Mouse (Mus musculus) lung, embryonic 14.5 days (tissue): ENCODE measurements at regions not wholly inside any gene's neighbourhood (a gene's known extent, or its start where the extent isn't known, plus 50 kb on each side); places are given as distances from the start of the nearest gene placed in this dataset.

Experiments
- ATAC-seq: fragments of 200-750 bp; cut with Nextera tagmentation; 2 replicates; pipeline ENCODE4 v1.8.0; 2017; ENCODE audit warnings: mild to moderate bottlenecking, moderate TSS enrichment, moderate library complexity; ENCODE audit not compliant: insufficient read depth
- DNase-seq: peaks from one replicate; pipeline ENCODE4 v3.0.0-alpha.2; 2015
- H3K27ac ChIP-seq: fragments of 300-500 bp; sonication (generic); 2 replicates; pipeline ENCODE4 v1.5.1; 2014; ENCODE audit warnings: low read depth, mild to moderate bottlenecking, moderate library complexity
- H3K27me3 ChIP-seq: fragments of 300-500 bp; sonication (generic); 2 replicates; pipeline ENCODE4 v1.6.1; 2014; ENCODE audit warnings: low read length, control low read depth; ENCODE audit not compliant: insufficient read depth
- H3K36me3 ChIP-seq: fragments of 300-500 bp; sonication (generic); 2 replicates; pipeline ENCODE4 v1.6.1; 2014; ENCODE audit warnings: control low read depth; ENCODE audit not compliant: insufficient read depth
- H3K4me1 ChIP-seq: fragments of 300-500 bp; sonication (generic); 2 replicates; pipeline ENCODE4 v1.6.1; 2014; ENCODE audit warnings: antibody characterized with exemption, control low read depth; ENCODE audit not compliant: insufficient read depth
- H3K4me2 ChIP-seq: fragments of 300-500 bp; sonication (generic); 2 replicates; pipeline ENCODE4 v1.6.1; 2014; ENCODE audit warnings: mild to moderate bottlenecking
- H3K4me3 ChIP-seq: fragments of 300-500 bp; sonication (generic); 2 replicates; pipeline ENCODE4 v1.5.1; 2014; ENCODE audit warnings: low read depth, low read length
- H3K9ac ChIP-seq: fragments of 300-500 bp; sonication (generic); 2 replicates; pipeline ENCODE4 v1.6.1; 2014
- H3K9me3 ChIP-seq: fragments of 300-500 bp; sonication (generic); 2 replicates; pipeline ENCODE4 v1.6.1; 2016; ENCODE audit warnings: low read depth, low read length, control low read depth
- CTCF ChIP-seq: IDR thresholded peaks from 2 replicates; pipeline ENCODE4 v1.5.1; 2016; ENCODE audit warnings: antibody characterized with exemption, low read depth
- WGBS: fragments of 180-500 bp; shearing (Covaris S2); extraction: QIAGEN DNeasy Blood & Tissue Kit; methylation state at CpG from one replicate; pipeline ENCODE4 v1.1.7; 2014; 5-methylcytosine and 5-hydroxymethylcytosine counted together

DNA sequence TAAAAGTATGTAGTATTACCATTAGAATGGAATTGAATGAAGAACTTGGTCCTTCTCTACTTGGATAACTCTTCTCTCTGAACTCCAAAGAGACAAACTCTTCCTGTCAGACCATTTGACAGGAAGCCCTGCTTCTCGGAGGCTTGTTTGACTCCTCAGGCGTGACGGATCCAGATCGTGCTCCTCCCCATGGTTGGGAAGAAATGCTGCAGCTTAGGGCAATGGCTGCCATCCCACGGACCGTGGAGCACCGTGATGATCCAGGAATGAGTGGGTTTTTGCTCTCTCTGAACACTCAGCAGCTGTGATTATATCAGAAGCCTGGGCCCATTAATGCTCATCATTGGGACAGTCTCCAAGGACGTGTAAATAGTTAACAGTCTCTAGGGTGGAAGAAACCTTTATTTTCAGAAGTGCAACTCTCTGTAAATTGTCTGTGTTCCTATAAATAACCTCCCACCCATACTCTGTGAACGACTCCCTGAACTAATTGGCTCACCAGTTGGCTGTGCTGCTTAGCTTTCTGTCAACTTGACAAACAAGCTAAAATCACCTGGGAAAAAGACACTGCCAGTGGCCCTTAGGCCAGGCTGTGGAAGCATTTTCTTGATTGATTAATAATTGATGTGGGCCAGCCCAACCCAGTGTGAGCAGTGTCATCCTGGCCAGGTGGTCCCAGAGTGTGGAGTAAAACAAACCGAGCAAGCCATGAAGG lies 88.2 kb upstream of the Mylip start:
- Histone ChIP-seq H3K4me3 (no peak overlapping the region), H3K27me3 (no peaks in the 10 kb centered on the region), H3K4me2 (no peak overlapping the region), H3K4me1 (no peaks in the 10 kb centered on the region), H3K9me3 (no peaks in the 10 kb centered on the region), H3K9ac (no peak overlapping the region), H3K36me3 (no peaks in the 10 kb centered on the region), H3K27ac (no peak overlapping the region)
- ATAC-seq (no peak), DNase-seq (no peak)
- WGBS, result 84% methylated on average over 10 of the region's 10 CpGs
- no peak for TF ChIP-seq CTCF

DNA sequence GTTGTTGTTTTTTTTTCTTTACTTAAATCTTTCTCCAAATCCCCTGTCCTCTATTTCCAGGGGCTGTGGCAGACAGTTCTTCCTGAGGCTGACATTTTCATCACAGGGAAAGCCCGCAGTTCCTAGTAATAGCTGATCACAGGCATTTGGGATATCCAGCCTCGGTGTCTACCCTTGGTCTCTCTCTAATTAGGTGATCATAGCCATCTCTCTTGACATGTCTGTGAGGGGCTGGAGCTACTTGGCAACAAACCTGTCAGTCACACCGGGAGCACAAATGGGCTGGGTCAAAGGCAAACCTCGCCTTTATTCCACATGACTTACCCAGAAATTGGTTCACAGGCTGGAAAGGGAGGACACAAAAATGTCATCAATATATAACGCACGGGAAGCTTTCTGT lies 86.7 kb upstream of the Mylip start:
- no peak for ATAC-seq
- H3K27me3 ChIP-seq, result no peaks in the 10 kb centered on the region

DNA sequence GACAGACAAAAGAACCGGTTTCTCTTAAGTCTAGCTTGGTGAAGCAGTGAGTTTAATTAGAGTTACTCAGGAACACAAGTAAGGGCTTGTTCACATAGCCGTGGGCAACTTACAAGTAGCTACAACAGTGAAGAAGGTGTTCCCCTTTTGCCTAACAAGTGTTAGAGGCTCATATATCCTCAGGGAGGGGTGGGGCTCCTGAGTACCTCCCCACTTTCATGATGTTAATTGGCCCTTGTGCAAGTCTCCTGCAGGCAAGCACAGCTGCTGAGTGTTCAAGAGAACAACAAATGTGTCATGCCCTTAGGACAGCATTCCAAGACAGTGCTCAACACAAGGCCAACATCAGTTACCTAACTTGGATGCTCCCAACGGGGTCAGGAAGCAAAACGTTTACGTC lies 83.4 kb upstream of the Mylip start:
- no peak overlapping the region for H3K27ac ChIP-seq
- no peak overlapping the region for H3K4me3 ChIP-seq
- no peaks in the 10 kb centered on the region for H3K36me3 ChIP-seq
- ATAC-seq (no peak), DNase-seq (no peak)
- no peaks in the 10 kb centered on the region for H3K27me3 ChIP-seq
- H3K4me2 ChIP-seq, result no peak overlapping the region
- H3K9ac ChIP-seq, result no peak overlapping the region
- no peak for TF ChIP-seq CTCF
- no peaks in the 10 kb centered on the region for H3K9me3 ChIP-seq
- 71% methylated on average over 5 of the region's 5 CpGs for WGBS
- no peaks in the 10 kb centered on the region for H3K4me1 ChIP-seq

More for the DNA sequence above, 86.7 kb upstream of the Mylip start:
- WGBS, result 60% methylated on average over 6 of the region's 6 CpGs
- H3K9me3 ChIP-seq, result no peaks in the 10 kb centered on the region
- no peaks in the 10 kb centered on the region for H3K36me3 ChIP-seq
- no peak for TF ChIP-seq CTCF
- H3K27ac ChIP-seq, result no peak overlapping the region
- no peak overlapping the region for H3K4me3 ChIP-seq
- DNase-seq, result no peak
- H3K4me1 ChIP-seq, result no peaks in the 10 kb centered on the region
- no peak overlapping the region for H3K4me2 ChIP-seq
- no peak overlapping the region for H3K9ac ChIP-seq

DNA sequence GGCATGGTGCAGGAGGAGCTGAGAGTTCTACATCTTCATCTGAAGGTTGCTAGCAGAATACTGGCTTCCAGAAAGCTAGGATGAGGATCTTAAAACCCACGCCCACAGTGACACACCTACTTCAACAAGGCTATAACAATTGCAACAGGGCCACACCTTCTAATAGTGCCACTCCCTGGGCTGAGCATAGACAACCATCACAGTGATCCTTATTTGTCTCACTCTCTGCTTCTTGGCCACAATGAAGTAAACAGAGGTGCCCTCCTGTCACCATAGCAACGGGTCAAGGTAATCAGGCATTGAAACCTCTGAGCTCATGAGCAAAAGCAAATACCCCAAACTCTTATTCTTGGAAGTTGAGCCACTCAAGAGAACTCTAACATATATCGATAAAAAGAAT lies 82.3 kb upstream of the Mylip start:
- H3K4me1 ChIP-seq, result no peaks in the 10 kb centered on the region
- WGBS, result 89% methylated on average over 3 of the region's 3 CpGs
- no peak overlapping the region for H3K4me3 ChIP-seq
- H3K9ac ChIP-seq, result no peak overlapping the region
- no peak for TF ChIP-seq CTCF
- H3K27me3 ChIP-seq, result no peaks in the 10 kb centered on the region
- no peak for ATAC-seq
- DNase-seq, result no peak
- no peaks in the 10 kb centered on the region for H3K9me3 ChIP-seq
- H3K27ac ChIP-seq, result no peak overlapping the region
- H3K4me2 ChIP-seq, result no peak overlapping the region
- H3K36me3 ChIP-seq, result no peaks in the 10 kb centered on the region

DNA sequence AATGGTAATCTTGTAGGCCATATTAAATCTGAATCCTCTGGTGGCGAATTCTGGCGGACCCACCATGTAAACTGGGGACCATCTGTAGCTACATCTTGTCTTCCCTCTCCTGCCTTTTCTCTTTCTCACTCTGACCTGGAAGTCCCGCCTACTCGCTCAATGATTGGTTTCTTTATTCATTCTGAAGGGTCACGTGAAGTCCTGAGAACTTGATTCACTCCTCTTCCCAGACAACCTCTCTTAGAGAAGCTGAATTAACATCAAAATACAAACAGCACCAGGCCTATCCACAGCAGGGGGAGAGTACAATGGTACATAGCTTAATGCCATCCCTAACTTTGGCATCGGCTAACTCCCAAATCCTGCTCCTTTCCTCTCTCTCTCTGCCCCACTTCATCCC lies 69.9 kb upstream of the Mylip start:
- Histone ChIP-seq H3K36me3 (no peaks in the 10 kb centered on the region), H3K4me3 (no peak overlapping the region), H3K9ac (no peak overlapping the region), H3K27me3 (no peaks in the 10 kb centered on the region), H3K4me2 (no peak overlapping the region), H3K9me3 (no peaks in the 10 kb centered on the region), H3K4me1 (no peaks in the 10 kb centered on the region), H3K27ac (no peak overlapping the region)
- no peak for ATAC-seq
- no peak for TF ChIP-seq CTCF
- DNase-seq, result no peak
- WGBS, result 90% methylated on average over 6 of the region's 6 CpGs

DNA sequence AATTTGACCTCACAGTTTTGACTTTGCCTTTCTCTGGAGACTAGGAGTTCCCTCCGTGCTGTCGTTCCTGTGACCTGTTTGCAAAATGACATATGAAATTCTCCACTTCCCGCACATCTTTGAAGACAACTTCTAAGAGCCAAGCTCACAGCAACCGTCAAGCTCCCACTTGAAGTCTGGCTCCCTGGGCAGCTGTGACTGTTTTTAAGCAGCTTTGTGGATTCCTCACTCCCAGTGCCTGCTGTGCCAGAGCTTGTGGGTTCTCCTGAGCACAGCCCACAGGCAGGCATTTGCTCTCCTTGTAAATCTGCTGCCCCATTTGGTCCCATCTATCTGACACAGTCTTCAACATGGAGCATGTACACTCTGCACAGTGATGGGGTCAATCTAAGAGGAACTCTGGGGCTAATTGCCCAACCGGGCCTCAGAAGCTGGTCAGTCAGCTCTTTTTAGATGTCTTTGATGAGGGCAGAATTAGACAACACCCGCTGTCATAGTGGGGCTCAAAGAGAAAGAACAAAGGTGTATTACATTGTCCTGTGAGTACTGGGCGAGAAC lies 63.7 kb upstream of the Mylip start:
- DNase-seq (no peak), ATAC-seq (no peak)
- H3K4me1 ChIP-seq, result no peaks in the 10 kb centered on the region
- no peak overlapping the region for H3K4me3 ChIP-seq
- no peaks in the 10 kb centered on the region for H3K36me3 ChIP-seq
- no peaks in the 10 kb centered on the region for H3K9me3 ChIP-seq
- no peak overlapping the region for H3K4me2 ChIP-seq
- H3K27me3 ChIP-seq, result no peaks in the 10 kb centered on the region
- no peak overlapping the region for H3K27ac ChIP-seq
- no peak for TF ChIP-seq CTCF
- no peak overlapping the region for H3K9ac ChIP-seq
- 63% methylated on average over 7 of the region's 7 CpGs for WGBS

DNA sequence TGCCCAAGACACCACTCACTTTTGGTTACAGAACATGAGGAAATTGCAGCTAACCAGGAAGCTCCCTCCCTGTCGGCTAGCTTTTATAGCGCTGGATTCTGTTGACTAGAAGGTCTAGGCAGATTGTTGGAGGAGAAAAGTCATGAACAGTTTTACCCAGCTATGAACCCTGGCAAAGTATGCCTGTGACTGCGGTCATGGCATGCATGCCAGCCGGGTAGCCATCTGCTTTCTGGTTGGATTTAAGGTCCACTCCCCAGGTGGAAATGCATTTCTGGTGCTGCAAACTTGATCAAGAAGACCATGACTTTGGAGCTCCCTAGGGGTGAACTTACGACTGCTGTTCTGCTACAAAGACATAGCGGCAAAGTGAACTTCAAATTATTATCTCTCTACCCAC lies 62.8 kb upstream of the Mylip start:
- Histone ChIP-seq H3K4me1 (no peaks in the 10 kb centered on the region), H3K4me2 (no peak overlapping the region), H3K27me3 (no peaks in the 10 kb centered on the region), H3K27ac (no peak overlapping the region), H3K4me3 (no peak overlapping the region), H3K36me3 (no peaks in the 10 kb centered on the region), H3K9me3 (no peaks in the 10 kb centered on the region), H3K9ac (no peak overlapping the region)
- 93% methylated on average over 6 of the region's 6 CpGs for WGBS
- ATAC-seq (no peak), DNase-seq (no peak)
- TF ChIP-seq CTCF, result no peak
